Mouse (Mus musculus) olfactory bulb, adult 2 months (tissue): Measurements from ENCODE around the gene Il12rb1.

Source experiments
- CTCF ChIP-seq: fragments of 200-500 bp; IDR thresholded peaks from 2 replicates; pipeline ENCODE4 v1.5.1; 2012; ENCODE audit warnings: low read depth, mild to moderate bottlenecking, low read length, moderate library complexity; ENCODE audit not compliant: insufficient read depth
- POLR2A ChIP-seq: fragments of 200-500 bp; IDR thresholded peaks from 2 replicates; pipeline ENCODE4 v1.6.1; 2012; ENCODE audit warnings: mild to moderate bottlenecking, low read depth, low read length, moderate library complexity; ENCODE audit not compliant: insufficient read depth

GRCm38 (mm10) chr8:70838654-70839407 lies 30.6 kb downstream of the Il12rb1 start:
- TF ChIP-seq POLR2A, result no peak
- TF ChIP-seq CTCF, result no peak
